Mouse (Mus musculus) lung, embryonic 14.5 days (tissue): Measurements from ENCODE around the gene Tbx10. TPM values are rescaled to one million over a fixed set of nuclear protein-coding genes. Genes with fewer than 3 reads are reported as not detected.

Experiments
- ATAC-seq: fragments of 200-750 bp; cut with Nextera tagmentation; 2 replicates; pipeline ENCODE4 v1.8.0; 2017; ENCODE audit warnings: mild to moderate bottlenecking, moderate TSS enrichment, moderate library complexity; ENCODE audit not compliant: insufficient read depth
- DNase-seq: peaks from one replicate; pipeline ENCODE4 v3.0.0-alpha.2; 2015
- H3K27ac ChIP-seq: fragments of 300-500 bp; sonication (generic); 2 replicates; pipeline ENCODE4 v1.5.1; 2014; ENCODE audit warnings: low read depth, mild to moderate bottlenecking, moderate library complexity
- H3K27me3 ChIP-seq: fragments of 300-500 bp; sonication (generic); 2 replicates; pipeline ENCODE4 v1.6.1; 2014; ENCODE audit warnings: low read length, control low read depth; ENCODE audit not compliant: insufficient read depth
- H3K36me3 ChIP-seq: fragments of 300-500 bp; sonication (generic); 2 replicates; pipeline ENCODE4 v1.6.1; 2014; ENCODE audit warnings: control low read depth; ENCODE audit not compliant: insufficient read depth
- H3K4me1 ChIP-seq: fragments of 300-500 bp; sonication (generic); 2 replicates; pipeline ENCODE4 v1.6.1; 2014; ENCODE audit warnings: antibody characterized with exemption, control low read depth; ENCODE audit not compliant: insufficient read depth
- H3K4me2 ChIP-seq: fragments of 300-500 bp; sonication (generic); 2 replicates; pipeline ENCODE4 v1.6.1; 2014; ENCODE audit warnings: mild to moderate bottlenecking
- H3K4me3 ChIP-seq: fragments of 300-500 bp; sonication (generic); 2 replicates; pipeline ENCODE4 v1.5.1; 2014; ENCODE audit warnings: low read depth, low read length
- H3K9ac ChIP-seq: fragments of 300-500 bp; sonication (generic); 2 replicates; pipeline ENCODE4 v1.6.1; 2014
- H3K9me3 ChIP-seq: fragments of 300-500 bp; sonication (generic); 2 replicates; pipeline ENCODE4 v1.6.1; 2016; ENCODE audit warnings: low read depth, low read length, control low read depth
- CTCF ChIP-seq: IDR thresholded peaks from 2 replicates; pipeline ENCODE4 v1.5.1; 2016; ENCODE audit warnings: antibody characterized with exemption, low read depth
- WGBS: fragments of 180-500 bp; shearing (Covaris S2); extraction: QIAGEN DNeasy Blood & Tissue Kit; methylation state at CpG from one replicate; pipeline ENCODE4 v1.1.7; 2014; 5-methylcytosine and 5-hydroxymethylcytosine counted together
- polyA plus RNA-seq: library from polyadenylated mRNA; unstranded; fragments of >200 nt; fragmentation: Nextera tagmentation; extraction: Ambion mirVana; gene quantifications from 2 replicates; pipeline ENCODE4 v1.2.1, GENCODE M21; 2014

Gene Tbx10
- not detected in 2 replicates for polyA plus RNA-seq

DNA sequence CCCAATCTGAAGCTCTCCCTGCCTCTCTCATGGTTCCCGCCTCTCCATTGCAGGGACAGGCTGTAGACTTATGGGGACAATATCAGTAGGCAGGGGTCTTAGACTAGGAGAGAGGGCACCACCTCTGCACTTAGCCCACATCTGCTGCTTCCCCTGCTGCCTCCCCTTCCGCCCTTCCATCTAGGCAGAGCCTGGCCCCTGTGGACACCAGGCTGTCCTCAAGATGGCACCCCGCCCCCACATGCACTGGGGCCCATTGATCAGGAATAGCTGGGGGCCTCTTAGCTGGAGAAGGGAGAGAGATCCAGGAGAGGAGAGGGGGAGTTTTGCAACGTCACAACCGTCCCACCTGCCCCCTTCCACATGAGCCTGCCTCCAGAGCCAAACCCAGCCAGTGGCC, at the start of gene Tbx10:
TSS of gene Tbx10 (plus strand) at position 337 of the 400 bp plus-strand sequence.
- Histone ChIP-seq H3K36me3 (no peaks in the 10 kb centered on the region), H3K9me3 (no peaks in the 10 kb centered on the region), H3K4me1 (no peaks in the 10 kb centered on the region), H3K4me2 (no peak within 1 kb of the TSS), H3K27me3 (no peaks in the 10 kb centered on the region), H3K9ac (no peak within 1 kb of the TSS; the same call in 1 of the 2 replicates), H3K27ac (no peak within 1 kb of the TSS), H3K4me3 (no peak within 1 kb of the TSS)
- DNase-seq = no peak
- ATAC-seq = no peak
- no peak for TF ChIP-seq CTCF
- WGBS = 50% methylated on average over 5 of the region's 5 CpGs

- Histone ChIP-seq H3K9ac (no peak overlapping the region), H3K4me3 (no peak overlapping the region), H3K4me1 (no peaks in the 10 kb centered on the region), H3K9me3 (no peaks in the 10 kb centered on the region), H3K36me3 (no peaks in the 10 kb centered on the region), H3K4me2 (peak overlapping the region; percentile 45; the same call in 1 of the 2 replicates), H3K27me3 (no peaks in the 10 kb centered on the region), H3K27ac (no peak overlapping the region)
- ATAC-seq (no peak; the same call in 1 of the 2 replicates), DNase-seq (peak; percentile 38)
- TF ChIP-seq CTCF = no peak
- 17% methylated on average over 27 of the region's 27 CpGs for WGBS
Observed at GRCm38 (mm10) chr19:3942986-3943735, 49.4 kb upstream of the Tbx10 start.

DNA sequence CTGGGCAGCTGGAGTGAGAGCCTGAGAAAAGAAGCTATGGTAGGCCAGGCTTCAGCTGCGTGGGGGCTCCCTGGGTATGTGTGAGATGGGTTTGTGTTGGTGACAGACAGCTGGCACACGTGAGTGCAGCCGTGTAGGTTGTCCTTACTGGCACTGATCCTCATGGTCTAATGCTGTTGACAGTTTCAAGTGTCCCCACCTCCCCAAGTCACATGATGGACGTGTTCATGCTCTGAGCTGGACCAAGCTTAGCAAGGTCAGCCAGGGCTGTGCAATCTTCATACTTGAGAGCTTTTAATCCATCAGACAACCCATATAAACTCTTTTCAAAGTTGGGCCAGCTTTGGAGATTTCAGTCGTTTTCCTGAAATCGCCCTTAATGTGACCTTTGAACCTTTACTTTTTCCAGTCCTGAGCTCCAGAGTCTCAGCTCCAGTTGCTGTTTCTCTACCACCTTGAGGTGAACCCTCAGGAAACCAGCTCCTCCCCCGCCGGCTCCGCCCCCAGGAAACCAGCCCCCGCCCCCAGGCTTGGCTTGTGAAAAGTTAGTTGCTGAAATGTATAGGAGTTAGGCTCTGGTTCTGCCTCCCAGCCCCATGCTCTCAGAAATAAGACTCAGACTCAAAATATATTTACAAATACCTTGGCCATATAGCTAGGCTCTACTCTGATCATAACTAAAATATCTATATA, 46.5 kb upstream of the Tbx10 start:
- H3K36me3 ChIP-seq = no peaks in the 10 kb centered on the region
- 23% methylated on average over 10 of the region's 10 CpGs for WGBS
- H3K4me3 ChIP-seq = no peak overlapping the region
- no peak for TF ChIP-seq CTCF
- DNase-seq = no peak
- no peaks in the 10 kb centered on the region for H3K27me3 ChIP-seq
- ATAC-seq = no peak
- H3K9me3 ChIP-seq = no peaks in the 10 kb centered on the region
- H3K4me1 ChIP-seq = no peaks in the 10 kb centered on the region
- H3K9ac ChIP-seq = no peak overlapping the region
- H3K27ac ChIP-seq = no peak overlapping the region
- H3K4me2 ChIP-seq = no peak overlapping the region

- Histone ChIP-seq H3K9ac (no peak overlapping the region), H3K27ac (no peak overlapping the region), H3K4me1 (no peaks in the 10 kb centered on the region), H3K36me3 (no peaks in the 10 kb centered on the region), H3K27me3 (no peaks in the 10 kb centered on the region), H3K4me3 (no peak overlapping the region), H3K9me3 (no peaks in the 10 kb centered on the region), H3K4me2 (no peak overlapping the region)
- TF ChIP-seq CTCF = peak; percentile 96
- 10% methylated on average over 2 of the region's 2 CpGs for WGBS
- DNase-seq = peak; percentile 86
- ATAC-seq = peak; percentile 47; the same call in 1 of the 2 replicates
Observed at GRCm38 (mm10) chr19:3946715-3947114, 45.8 kb upstream of the Tbx10 start.

DNA sequence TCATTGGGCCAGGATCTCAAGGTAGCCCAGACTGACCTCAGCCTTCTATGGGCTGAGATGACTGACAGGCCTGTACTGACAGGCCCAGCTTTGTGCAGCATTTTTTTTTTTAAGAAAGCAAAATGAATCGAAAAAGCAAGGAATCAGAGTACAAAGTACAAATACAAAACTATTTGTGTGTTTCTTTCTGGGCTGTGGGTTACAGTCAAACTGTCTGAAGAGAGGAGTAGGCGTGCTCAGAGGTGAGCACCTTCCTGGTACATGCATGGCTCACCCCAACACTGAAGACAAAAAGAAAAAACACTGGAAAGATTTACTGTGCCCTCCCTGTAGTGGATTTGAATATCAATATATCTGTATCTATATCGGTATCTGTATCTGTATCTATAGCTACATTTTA, 44.7 kb upstream of the Tbx10 start:
- WGBS = 79% methylated on average over 3 of the region's 3 CpGs

GRCm38 (mm10) chr19:3948546-3948945, 44.0 kb upstream of the Tbx10 start:
- 66% methylated on average over 14 of the region's 14 CpGs for WGBS

More for the DNA sequence above, 44.7 kb upstream of the Tbx10 start:
- no peak for ATAC-seq
- TF ChIP-seq CTCF = no peak
- no peak for DNase-seq
- Histone ChIP-seq H3K4me3 (no peak overlapping the region), H3K9me3 (no peaks in the 10 kb centered on the region), H3K9ac (no peak overlapping the region), H3K27ac (no peak overlapping the region), H3K27me3 (no peaks in the 10 kb centered on the region), H3K4me1 (no peaks in the 10 kb centered on the region), H3K36me3 (no peaks in the 10 kb centered on the region), H3K4me2 (no peak overlapping the region)

DNA sequence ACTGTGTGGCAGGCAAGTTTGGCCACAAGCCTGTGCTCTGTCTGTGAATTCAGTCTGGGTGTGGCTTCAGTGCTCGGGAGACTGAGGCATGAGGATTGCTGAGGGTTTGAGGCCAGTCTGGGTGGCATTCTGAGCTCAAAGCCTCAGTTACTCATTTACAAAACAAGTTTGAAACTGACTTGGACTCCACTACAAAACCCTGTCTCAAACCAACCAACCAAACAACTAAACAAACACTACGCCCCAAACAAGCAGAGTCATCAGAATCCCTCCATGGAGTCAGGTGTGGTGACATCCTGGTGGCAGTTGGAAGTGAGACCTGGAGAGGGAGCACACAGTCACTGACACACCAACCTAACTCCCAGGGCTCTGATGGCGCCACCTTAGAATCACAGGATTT, 42.2 kb upstream of the Tbx10 start:
- Histone ChIP-seq H3K9me3 (no peaks in the 10 kb centered on the region), H3K27me3 (no peaks in the 10 kb centered on the region), H3K27ac (no peak overlapping the region), H3K4me3 (no peak overlapping the region), H3K9ac (no peak overlapping the region), H3K4me2 (no peak overlapping the region), H3K4me1 (no peaks in the 10 kb centered on the region), H3K36me3 (no peaks in the 10 kb centered on the region)
- DNase-seq (no peak), ATAC-seq (no peak)
- no peak for TF ChIP-seq CTCF
- 72% methylated on average over 3 of the region's 3 CpGs for WGBS

More at GRCm38 (mm10) chr19:3948546-3948945, 44.0 kb upstream of the Tbx10 start:
- ATAC-seq = no peak
- H3K27me3 ChIP-seq = no peaks in the 10 kb centered on the region
- TF ChIP-seq CTCF = no peak
- no peaks in the 10 kb centered on the region for H3K36me3 ChIP-seq
- no peak overlapping the region for H3K4me3 ChIP-seq
- H3K9me3 ChIP-seq = no peaks in the 10 kb centered on the region
- no peak overlapping the region for H3K27ac ChIP-seq
- no peak overlapping the region for H3K4me2 ChIP-seq
- no peak for DNase-seq
- H3K4me1 ChIP-seq = no peaks in the 10 kb centered on the region
- no peak overlapping the region for H3K9ac ChIP-seq
